19 mouse cellular contexts compared by ENCODE assay signal in the genomic region with DNA sequence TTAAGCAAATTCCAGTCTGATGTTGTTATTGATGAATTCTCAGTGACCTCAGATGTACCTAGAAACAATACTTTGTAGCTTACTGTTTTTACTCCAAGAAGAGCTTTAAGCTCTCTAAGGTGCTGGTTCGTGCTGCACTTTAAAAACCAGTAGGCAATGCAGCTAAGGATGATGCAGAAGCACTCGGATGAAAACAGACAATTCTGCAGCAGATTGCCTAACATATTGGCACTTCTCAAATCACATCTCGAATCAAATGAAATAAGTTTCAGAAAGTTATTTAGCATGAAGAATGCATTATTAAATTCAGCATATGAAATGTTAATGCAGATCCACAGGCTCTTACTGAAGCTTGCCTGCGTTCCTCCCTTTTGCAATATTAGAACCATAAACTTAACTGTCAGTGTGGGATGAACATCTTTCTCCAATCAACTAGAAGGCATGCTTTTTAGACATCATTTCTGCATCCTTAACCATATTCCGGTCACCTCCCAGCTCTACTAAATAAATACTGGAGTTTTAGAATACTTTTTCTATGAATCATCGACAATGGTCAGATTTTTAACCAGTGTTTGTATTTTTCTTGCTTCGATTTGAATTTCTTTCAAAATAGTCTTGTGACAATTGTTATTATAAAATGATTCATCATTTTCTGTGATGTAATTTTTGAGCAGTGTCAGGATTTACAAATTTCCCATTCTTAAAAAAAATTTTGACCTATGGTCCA.
"Had no signal": no experiment of that assay in that cellular context is flagged by ENCODE, and none has a peak within 500 bp of the region (broad histone marks: within the 10 kb centered on the region; RNA-seq: fewer than 3 reads in every experiment).

No protein-coding gene starts in this region.

- H3K9me3 ChIP-seq: kidney, embryonic 15.5 days; liver, embryonic 13.5 days; midbrain, embryonic 12.5 days; midbrain, embryonic 15.5 days; neural tube, embryonic 12.5 days; neural tube, embryonic 15.5 days had no signal

- H3K4me3 ChIP-seq: kidney, embryonic 15.5 days; left cerebral cortex, adult 2 months; liver, embryonic 13.5 days; midbrain, embryonic 12.5 days; midbrain, embryonic 15.5 days; neural tube, embryonic 12.5 days; neural tube, embryonic 15.5 days had no signal

- H3K27me3 ChIP-seq: kidney, embryonic 15.5 days; liver, embryonic 13.5 days; midbrain, embryonic 12.5 days; midbrain, embryonic 15.5 days; neural tube, embryonic 12.5 days; neural tube, embryonic 15.5 days had no signal

- H3K36me3 ChIP-seq: kidney, embryonic 15.5 days; liver, embryonic 13.5 days; midbrain, embryonic 12.5 days; midbrain, embryonic 15.5 days; neural tube, embryonic 12.5 days; neural tube, embryonic 15.5 days had no signal

- H3K4me2 ChIP-seq: kidney, embryonic 15.5 days; liver, embryonic 13.5 days; midbrain, embryonic 12.5 days; midbrain, embryonic 15.5 days; neural tube, embryonic 12.5 days; neural tube, embryonic 15.5 days had no signal

- DNase-seq: kidney, adult 18-20 months; kidney, postnatal 10 days; kidney, postnatal 36 days; liver, embryonic 13.5 days; lung, adult 2 months; lung, postnatal 14 days; lung, postnatal 4 days; right cerebral cortex, adult 18-20 months; right cerebral cortex, postnatal 14 days; right cerebral cortex, postnatal 4 days; thymus, adult 18-20 months; thymus, postnatal 36 days had no signal

- H3K9ac ChIP-seq: kidney, embryonic 15.5 days; liver, embryonic 13.5 days; midbrain, embryonic 12.5 days; midbrain, embryonic 15.5 days; neural tube, embryonic 12.5 days; neural tube, embryonic 15.5 days had no signal

- H3K27ac ChIP-seq: kidney, embryonic 15.5 days; left cerebral cortex, adult 2 months; liver, embryonic 13.5 days; midbrain, embryonic 12.5 days; midbrain, embryonic 15.5 days; neural tube, embryonic 12.5 days; neural tube, embryonic 15.5 days had no signal

- H3K4me1 ChIP-seq: kidney, embryonic 15.5 days; liver, embryonic 13.5 days; midbrain, embryonic 12.5 days; midbrain, embryonic 15.5 days; neural tube, embryonic 12.5 days; neural tube, embryonic 15.5 days had no signal

- ATAC-seq: intestine, embryonic 16.5 days; midbrain, embryonic 15.5 days had no signal
